Mouse (Mus musculus) layer of hippocampus, postnatal 10 days (tissue): ENCODE results near the gene Gatad2a. TPM values are rescaled to one million over a fixed set of nuclear protein-coding genes. Genes with fewer than 3 reads are reported as not detected.

Experiments used
- DNase-seq, 2 experiments: peaks; one replicate each; pipeline ENCODE4 v3.0.0; 2021; ENCODE audit warnings: low spot score in 2 of 2
- total RNA-seq, 2 experiments: library from RNA; stranded (reverse); gene quantifications; 2 replicates each; pipeline ENCODE4 v1.2.3; 2021

Gatad2a gene
- total RNA-seq, 2 experiments from 2014 or later, result 40.9 to 43.3 TPM

DNA sequence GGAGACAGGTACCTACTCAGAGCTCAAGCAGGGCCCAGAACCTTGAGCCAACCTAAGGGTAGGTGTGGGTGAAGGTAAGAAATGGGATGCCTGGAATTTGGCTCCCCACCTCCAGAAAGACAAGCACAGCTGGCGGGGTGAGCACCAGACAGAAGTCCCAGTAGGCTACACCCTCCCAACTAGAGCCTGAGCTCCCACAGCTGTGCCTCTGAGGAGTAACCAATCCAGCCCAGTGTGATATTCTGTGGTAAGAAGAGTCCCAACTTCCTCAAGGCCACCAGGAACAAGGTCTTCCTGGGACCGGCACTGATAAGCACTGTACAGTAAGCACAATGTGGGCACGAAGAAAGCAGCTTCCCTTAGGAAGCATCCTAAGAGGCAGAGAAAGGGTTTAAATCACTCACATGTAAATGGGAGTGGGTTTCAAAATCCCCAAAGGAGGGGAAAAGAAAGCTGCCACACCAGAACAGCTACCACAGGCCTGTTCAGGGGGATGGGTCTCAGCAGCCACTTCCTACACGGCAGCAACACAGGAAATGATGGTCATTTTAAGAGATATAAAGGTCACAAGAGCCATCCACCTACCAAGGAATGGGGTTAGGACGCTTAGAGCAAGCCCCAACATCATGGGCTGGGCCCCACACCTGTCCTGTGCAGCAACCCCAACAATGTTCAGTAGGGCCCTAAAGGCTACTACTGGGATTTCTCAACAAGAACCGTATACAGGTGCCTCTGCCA lies 57.8 kb downstream of the Gatad2a start:
- DNase-seq, result no peak

DNA sequence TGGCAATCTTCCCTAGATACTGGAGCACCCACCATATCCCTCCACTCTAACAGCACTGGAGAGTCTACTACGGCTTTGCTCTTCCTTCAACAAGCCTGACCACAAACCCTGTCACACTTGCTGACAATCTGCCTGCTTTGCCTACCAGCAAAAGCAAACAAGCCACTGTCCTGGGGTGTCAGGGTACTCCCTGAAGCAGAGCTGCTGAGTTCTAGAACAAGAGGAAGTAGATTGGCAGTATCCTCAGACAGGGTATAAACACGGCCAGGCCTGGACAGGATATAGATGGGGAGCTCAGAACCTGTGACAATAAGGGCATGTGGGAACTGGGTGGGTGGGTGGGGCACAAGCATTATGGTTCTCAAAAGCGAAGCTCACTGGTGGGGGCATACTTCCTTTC lies 58.7 kb downstream of the Gatad2a start:
- no peak for DNase-seq

DNA sequence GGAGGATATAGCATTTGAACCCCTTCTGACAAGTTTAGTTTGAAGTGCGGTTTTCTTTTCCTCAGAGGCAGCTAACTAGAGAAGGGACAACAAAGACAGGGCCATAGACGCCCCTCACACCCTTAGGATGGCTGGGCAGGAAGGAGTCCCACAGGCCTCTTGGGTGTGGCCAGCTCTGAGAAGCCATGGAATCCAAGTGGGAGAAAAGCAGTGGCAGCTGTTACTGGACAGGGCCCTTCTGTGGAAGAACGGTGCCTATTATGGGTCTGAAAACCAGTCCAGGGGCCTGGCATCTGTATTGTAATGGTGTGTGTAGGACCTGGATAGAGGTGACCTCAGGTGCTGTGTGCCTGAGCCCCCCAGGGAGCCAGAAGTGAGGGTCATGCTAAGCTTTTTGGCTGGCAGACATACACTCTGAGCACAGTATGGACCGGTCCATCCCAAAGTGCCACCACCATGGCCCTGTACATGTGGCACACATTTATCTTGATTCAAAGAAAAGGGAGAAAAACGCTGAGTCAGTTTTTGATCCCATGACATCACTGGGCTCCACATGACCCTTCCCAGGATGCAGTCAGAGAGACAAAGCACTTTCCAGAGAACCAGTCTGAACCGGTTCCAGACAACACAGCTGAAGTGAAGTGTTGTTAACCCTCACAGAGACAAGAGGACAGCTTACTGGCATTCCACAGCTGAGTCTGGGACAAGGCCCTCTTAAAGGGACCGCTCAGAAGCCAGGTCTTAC lies 60.0 kb downstream of the Gatad2a start:
- no peak for DNase-seq

DNA sequence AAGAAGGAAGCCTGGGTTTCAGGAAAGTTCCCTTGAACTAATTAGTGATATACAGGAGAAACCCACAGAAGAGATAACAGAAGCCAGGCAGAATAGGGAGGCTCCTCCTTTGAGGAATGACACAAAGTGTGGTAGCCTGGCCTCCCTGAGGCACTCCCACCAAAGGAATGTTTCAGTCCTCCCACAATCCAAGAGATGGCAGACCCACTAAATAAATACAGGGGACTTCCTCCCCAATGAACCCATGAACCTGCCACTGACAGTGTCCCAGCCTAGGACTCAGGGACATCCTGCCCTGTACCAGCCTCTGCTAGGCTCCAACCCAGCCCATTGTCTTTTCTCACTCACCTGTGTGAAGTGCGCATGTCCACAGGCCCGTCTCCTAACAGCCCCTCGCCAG lies 60.8 kb downstream of the Gatad2a start:
- no peak for DNase-seq

DNA sequence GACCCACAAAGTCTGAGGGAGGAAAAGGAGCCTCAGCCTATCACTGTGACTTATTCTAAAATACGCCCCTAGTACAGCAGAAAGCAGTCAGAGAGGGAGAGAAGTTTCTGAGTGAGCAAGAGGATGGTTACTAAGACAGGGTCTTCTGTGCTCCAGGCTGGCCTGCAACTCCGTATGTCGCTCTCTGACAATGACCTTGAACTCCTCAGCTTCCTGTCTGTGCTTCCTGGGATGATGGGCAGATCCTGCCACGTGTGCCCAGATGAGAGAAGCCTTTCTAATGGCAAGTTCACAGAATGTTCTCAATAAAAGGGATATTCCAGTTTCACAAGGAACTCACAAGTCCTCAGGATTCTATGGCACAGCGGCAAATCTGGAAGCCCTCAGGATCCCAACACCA lies 61.6 kb downstream of the Gatad2a start:
- no peak for DNase-seq

DNA sequence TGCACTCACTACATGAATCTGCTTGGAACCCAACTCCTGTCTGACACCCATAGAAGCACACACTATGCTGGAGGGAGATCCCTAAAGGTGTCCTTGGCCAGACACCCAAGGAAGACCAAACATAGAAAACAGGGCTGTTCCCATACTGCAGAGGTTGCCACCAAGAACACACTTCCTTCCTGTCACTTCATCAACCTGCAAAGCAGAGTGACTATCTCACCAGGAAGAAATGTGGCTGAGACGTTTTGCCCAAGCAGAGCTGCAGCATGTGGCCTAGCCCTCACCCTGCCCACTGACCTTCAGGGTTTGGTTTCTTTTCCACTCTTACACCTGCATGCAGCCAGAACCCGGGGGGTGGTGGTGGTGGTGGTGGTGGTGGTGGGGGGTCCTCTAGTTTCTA lies 62.4 kb downstream of the Gatad2a start:
- DNase-seq, result no peak

DNA sequence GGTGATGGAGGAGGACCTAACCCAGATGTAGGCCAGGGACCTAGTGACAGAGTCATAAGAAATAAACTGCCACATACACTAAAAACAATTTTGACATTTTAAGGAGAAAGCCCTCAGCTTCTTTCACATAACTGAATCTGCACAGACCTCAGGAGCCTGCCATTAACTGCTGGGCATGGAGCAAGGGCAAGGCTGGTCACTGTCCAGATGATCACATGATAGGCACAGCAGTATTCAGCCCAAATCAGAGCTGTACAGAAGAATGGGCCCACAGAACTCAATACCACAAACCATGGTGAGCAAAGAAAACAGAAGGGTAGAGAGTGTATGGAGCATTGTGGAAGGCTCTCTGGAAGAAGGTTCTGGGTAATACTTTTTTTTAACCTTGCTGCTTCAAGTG lies 69.3 kb downstream of the Gatad2a start:
- no peak for DNase-seq

DNA sequence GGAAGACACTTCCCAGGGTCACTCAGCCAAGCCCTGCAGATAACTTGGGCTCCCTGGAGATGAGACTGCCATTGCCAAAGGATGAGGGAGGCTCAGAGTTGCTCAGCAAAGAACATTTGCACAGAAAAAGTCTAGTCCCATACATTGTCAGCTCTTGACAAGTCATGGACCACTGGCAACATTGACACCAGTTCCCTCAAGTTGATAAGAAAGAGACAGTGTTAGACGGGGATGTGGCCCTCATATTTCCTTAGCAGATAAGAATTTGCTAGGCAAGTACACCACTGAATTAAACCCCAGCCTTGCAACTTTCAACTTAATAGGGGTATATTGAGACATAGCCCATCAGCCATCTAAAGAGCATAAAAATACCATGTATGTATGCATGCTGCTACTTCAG lies 72.2 kb downstream of the Gatad2a start:
- no peak for DNase-seq

DNA sequence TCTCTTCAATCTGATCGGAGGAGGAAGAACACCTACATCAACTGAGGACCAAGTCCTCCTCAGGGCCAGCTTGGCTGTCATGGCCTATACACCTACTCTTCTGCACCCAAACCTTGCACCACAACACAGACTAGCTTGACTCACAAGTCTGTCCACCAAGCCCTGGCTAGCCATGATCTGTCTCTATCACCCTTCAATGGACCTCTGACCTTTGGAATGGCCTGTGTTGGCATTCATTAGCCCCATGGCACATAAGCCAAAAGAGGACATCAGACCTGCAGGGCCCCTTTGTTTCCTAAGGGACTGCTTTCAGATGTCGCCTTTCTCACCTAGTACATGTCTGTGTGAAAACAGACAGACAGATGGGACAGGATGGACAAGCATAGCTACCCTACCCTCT lies 75.0 kb downstream of the Gatad2a start:
- DNase-seq, result no peak

DNA sequence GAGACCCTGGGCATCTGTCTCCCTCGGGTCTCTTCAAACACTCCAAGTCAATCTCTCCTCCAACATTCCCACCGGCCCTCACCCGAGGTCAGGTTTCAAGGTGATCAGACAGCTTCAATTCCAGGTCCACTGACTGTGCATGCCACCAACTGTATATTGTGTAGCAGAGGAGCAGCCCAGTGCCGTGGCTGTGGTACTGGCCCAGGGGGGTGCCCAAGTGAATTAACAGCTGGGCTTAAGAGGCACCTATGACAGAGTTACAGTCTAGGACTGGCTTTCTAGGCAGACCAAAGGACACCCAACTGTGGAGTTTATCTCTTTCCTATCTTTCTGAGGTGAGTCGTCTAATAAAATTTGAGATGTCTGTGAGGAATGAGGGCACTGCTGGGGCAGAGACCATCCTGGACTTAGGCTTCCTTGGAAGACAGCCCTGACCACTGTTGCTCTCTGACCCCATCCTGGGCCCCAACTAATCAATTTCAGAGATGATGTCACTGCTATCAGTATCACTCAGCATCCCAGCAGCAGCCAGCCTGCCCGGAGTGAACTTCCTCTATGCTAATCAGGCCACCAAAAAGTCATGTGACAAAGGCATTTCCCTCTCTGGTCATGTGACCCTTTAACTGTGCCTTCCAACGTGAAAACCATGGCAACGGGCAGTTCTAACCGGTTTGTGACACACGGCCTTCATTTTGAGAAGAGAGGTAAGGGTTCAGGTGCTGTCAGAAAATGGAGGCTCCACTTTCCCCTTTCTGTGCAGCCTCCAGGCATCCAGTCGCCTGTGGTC lies 76.1 kb downstream of the Gatad2a start:
- peak; percentile 41 to 44 for DNase-seq

DNA sequence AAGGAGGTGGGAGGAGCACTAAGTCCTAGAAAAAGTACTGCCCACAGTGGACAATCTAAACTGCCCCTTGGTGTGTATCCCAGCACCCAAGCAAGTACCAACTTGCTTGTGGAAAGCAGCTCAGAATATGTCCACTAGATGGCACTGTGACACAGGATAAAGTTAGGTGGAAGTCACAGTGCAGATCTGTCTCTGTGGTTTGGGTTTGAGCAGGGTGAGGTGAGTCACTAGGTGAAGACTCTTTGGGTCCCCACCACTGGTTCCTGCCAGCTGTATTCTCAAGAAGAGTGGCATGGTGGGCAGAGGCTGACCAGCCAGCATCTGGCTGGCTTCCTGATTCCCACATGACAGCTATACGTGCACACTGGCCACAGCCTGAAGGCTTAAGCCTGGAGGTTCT lies 77.2 kb downstream of the Gatad2a start:
- DNase-seq, result peak; percentile 82 to 86

DNA sequence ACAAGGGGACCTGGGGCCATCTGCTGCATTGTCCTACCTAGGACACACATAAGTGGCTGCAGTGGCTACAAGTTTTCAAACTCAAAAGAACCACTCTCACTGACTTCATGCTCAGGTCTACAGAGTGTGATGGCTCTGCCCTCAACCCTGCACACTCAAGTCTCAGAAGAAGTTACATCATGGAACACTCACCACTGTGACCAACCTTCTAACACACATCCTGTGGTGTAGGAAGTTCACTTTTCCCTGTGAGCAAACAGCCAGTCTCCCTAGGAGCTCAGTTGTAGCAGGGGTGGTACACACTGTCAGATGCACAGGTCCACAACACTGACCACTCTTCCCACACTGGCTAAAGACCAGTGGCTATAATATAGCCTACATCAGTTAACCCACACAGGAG lies 77.7 kb downstream of the Gatad2a start:
- no peak for DNase-seq

DNA sequence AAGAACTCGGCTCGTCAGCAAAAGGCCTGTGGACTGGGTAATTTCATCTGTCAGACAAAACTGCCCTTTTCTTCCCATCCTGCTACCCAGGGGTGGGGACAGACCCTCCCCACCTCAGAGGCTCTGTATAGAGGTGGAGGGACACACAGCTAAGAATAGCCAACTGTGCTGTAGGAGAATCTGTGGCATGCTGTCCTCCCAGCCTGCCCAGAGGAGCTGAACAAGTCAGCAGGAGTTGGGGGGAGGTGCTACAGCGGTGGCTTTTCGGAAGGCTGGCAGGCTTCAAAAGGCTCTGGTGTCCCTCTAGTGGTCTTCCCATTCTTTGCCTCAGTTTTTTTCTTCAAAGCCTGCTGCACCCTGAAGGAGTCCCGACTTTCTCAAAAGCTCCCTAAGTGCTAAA lies 80.4 kb downstream of the Gatad2a start:
- DNase-seq, result no peak

DNA sequence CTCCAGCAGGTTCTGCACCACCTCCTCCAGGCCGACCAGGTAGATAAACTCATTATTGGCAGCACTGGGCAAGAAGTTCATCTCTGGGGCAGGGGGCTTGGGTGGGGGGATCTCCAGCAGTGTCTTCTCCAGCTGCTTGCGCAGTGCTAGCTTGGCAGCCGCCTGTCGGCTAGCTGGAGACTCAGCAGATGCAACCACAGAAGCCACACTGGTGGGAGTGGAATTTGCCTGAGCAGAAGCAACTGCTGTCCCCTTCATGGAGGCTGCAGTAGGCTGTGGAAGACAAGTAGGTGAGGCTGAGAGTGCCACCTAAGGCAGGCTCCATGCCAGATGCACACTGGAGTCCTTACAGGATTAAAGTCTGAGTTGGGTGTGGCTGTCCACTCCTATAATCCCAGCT lies 81.7 kb downstream of the Gatad2a start:
- DNase-seq, result no peak

DNA sequence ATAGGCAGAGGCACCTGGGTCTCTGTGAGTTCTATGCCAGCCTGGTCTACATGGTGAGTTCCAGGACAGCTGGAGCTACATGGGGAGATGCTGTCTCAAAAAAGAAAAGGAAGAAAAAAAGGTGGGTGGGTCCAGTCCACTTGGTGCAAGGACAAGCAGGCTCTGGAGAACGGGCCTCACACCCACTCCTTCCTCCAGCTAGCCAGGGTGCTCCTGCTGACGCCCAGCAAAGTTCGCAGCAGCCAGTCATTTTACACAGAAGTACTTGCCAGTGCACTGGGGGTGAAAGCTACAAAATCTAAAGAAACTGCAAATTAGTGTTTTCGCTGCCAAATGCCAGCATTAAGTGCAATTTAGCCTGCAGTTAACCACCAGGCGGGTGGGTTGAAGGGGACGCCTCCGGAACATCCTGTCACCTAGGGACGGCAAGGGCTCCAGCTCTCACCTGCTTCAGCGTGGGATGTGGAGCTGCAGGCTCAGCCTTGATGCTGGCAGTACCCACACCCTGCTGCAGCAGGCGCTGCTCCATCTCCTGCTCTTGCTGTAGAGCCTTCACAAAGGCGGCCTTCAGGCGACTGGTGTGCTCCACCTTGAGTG lies 83.6 kb downstream of the Gatad2a start:
- DNase-seq, result no peak

DNA sequence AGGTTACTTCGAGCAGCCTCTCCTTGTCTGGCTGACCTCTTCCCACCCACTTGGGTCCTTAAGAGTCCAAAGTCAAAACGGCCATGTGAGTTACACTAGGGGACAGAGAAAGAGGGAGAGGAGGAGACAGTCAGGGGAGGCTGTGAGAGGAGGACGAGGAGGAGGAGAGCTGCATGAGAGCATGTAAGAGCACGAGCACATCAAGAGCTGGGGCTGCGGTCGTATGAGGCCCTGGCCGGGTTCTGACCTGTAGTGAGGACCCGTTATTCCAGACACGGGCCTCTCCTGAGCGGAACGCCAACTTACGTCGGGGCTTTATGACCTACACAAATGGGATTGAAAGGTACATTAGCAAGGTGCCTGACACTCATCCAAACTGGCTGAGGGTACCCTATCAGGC lies 84.3 kb downstream of the Gatad2a start:
- no peak for DNase-seq

DNA sequence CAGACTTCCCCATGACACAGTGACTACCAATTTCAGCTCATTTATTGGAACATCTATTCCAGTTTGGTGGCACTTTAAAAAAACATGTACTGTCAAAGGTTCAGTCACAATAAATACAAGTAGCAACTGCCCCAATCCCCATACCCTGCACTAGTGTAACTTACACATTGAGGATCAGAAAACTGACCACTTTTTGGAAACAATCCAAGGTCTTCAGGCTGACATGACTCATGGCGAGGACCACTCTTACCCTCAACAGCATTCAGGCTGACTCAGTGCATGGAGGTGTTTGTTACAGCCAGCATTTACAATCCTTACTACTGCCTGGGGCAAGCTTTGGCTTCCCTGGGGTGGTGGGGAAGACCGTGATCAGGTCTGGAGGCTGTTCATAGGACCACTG lies 89.1 kb downstream of the Gatad2a start:
- no peak for DNase-seq

DNA sequence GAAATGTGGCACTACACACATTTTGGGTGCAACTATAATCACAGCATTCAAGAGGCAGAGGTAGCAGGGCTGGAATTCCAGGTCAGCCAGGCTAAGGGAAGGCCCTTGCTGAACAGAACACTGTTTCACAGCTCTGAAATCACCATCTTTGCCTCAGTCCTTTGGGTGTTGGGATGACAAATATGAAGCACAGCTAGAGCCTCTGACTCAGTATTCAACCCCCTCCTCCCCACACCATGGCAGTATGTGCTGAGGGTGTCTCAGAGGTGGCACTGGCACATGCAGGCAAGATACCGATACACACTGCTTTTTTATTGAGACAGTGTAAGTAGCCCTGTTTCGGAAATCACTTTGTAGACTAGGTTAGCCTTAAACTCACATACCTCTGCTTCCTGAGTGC lies 89.9 kb downstream of the Gatad2a start:
- no peak for DNase-seq

DNA sequence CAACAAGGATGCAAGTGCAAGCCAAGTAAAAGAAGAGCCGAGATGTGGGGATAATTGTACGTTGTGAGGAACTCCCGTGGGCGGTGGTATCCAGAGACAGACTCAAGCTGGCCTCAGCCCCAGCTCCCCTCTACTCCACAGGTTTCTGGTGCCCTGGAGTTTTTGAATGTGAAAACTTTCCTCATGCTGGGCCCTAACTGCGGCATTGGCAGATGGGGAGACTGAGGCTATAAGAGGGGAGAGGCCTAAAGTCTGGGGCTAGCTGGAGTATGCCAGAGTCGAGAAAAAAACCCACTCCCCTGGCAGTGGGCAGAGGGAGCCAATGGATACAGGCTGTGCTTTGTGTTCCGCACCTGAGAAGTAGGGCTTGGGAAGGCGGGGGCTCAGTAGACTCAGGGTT lies 92.1 kb downstream of the Gatad2a start:
- DNase-seq, result no peak

DNA sequence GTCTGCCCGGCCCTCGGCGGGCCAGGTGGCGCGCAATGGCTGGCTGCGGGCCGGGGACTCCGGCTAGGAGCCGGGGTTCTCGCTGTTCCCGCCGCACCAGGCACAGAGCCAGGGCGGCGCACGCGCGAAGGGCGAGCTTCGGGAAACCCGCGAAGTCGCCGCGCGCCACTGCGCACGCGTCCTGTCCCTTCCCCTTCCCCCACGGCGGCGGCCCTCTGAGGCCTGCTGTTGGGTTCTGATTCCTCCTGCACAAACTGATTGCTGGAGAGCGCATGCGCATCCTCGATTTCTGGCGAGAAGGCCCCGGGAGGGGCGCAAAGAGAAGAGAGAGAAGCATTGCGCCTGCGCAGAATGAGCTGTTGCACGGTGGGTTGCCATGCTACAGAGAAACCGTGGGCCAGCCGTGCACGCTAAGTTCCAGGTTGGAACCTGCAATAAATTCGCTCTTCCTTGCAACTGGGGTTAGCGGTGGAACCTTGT lies 93.1 kb downstream of the Gatad2a start:
- peak; percentile 99 for DNase-seq
